24 mouse cellular contexts compared by ENCODE assay signal in genomic region chr11:52816004-52816403, GRCm38 (mm10). TPM values are rescaled to one million over a fixed set of nuclear protein-coding genes. Genes with fewer than 3 reads are reported as not detected.
DNase-seq lines count a peak whose midpoint lies in the region; ATAC-seq and TF ChIP-seq lines count a peak whose summit lies in the region.
"Had no signal": no experiment of that assay in that cellular context is flagged by ENCODE, and none has a peak within 500 bp of the region (broad histone marks: within the 10 kb centered on the region; RNA-seq: fewer than 3 reads in every experiment).

No protein-coding gene starts in this region.

- H3K36me3 ChIP-seq in heart, embryonic 10.5 days = no peaks in the 10 kb centered on the region
- H3K36me3 ChIP-seq in ES-E14 (ENCODE audit: control insufficient read depth, insufficient read depth, low read length, poor library complexity, severe bottlenecking) = no peaks in the 10 kb centered on the region
- no peaks in the 10 kb centered on the region for H3K36me3 ChIP-seq in forebrain, embryonic 15.5 days
- H3K36me3 ChIP-seq: G1E had no signal

- no peak overlapping the region for H3K27ac ChIP-seq in heart, embryonic 10.5 days
- no peak overlapping the region for H3K27ac ChIP-seq in ES-E14 (ENCODE audit: insufficient read depth, low read depth, low read length, poor library complexity, severe bottlenecking)
- H3K27ac ChIP-seq in forebrain, embryonic 15.5 days (replicated peaks) = no peak overlapping the region

- no peak overlapping the region for H3K4me3 ChIP-seq in heart, embryonic 10.5 days
- H3K4me3 ChIP-seq in ES-E14 (ENCODE audit: insufficient read depth in 1 of 2, low read depth in 1 of 2, low read length in 2 of 2, poor library complexity in 1 of 2, severe bottlenecking in 1 of 2) = no peak overlapping the region
- no peak overlapping the region for H3K4me3 ChIP-seq in forebrain, embryonic 15.5 days

- 82% methylated on average over 4 of the region's 4 CpGs for WGBS in heart, embryonic 10.5 days
- WGBS in forebrain, embryonic 15.5 days = 85% methylated on average over 4 of the region's 4 CpGs

- H3K9ac ChIP-seq in ES-E14 (ENCODE audit: insufficient read depth, low read depth, low read length, poor library complexity, severe bottlenecking) = no peak overlapping the region
- H3K9ac ChIP-seq in forebrain, embryonic 15.5 days (replicated peaks) = no peak overlapping the region

- H3K9me3 ChIP-seq in heart, embryonic 10.5 days = no peaks in the 10 kb centered on the region
- no peaks in the 10 kb centered on the region for H3K9me3 ChIP-seq in ES-E14 (ENCODE audit: control insufficient read depth, insufficient read depth, low read depth, low read length)
- no peaks in the 10 kb centered on the region for H3K9me3 ChIP-seq in forebrain, embryonic 15.5 days
- H3K9me3 ChIP-seq: G1E had no signal

- peak; percentile 69; the same call in 1 of the 2 replicates for ATAC-seq in frontal cortex, adult (ENCODE audit: low TSS enrichment)
- ATAC-seq in forebrain, embryonic 15.5 days (replicated peaks) = no peak
- ATAC-seq: activated CD4-positive, CD25-positive, alpha-beta regulatory T cell, adult 4 months; CD4-positive, CD25-positive, alpha-beta regulatory T cell, adult 4 months; Patski had no signal

- H3K4me2 ChIP-seq in forebrain, embryonic 15.5 days (replicated peaks) = no peak overlapping the region

- in situ Hi-C loops in ES-E14 (cut with MboI; ENCODE audit: low sequenced_read_pairs in 2 of 2, unreplicated experiment in 2 of 2) = no loop called here

- H3K27me3 ChIP-seq in heart, embryonic 10.5 days (ENCODE audit: insufficient read depth, poor library complexity, severe bottlenecking) = no peaks in the 10 kb centered on the region
- no peaks in the 10 kb centered on the region for H3K27me3 ChIP-seq in forebrain, embryonic 15.5 days

- no peak for DNase-seq in frontal cortex, postnatal 25 days (ENCODE audit: low spot score in 2 of 2)
- peak; percentile 59 for DNase-seq in heart, adult 11 months
- DNase-seq in heart, embryonic 10.5 days (ENCODE audit: low spot score) = no peak
- no peak for DNase-seq in ES-E14 (ENCODE audit: low read depth, low spot score)
- DNase-seq: adrenal gland, adult 2 months; adrenal gland, adult 8-10 months; adrenal gland, postnatal 10 days; adrenal gland, postnatal 14 days; adrenal gland, postnatal 25 days; adrenal gland, postnatal 36 days; B cell, adult 2 months; cerebellum, adult 11 months; cerebellum, adult 11-12 months; cerebellum, adult 18-20 months; cerebellum, adult 2 months had no signal

- H3K4me1 ChIP-seq in heart, embryonic 10.5 days = peaks cover 11% of the 10 kb centered on the region
- H3K4me1 ChIP-seq in ES-E14 (ENCODE audit: control insufficient read depth in 2 of 2, insufficient read depth in 2 of 2, low read length in 2 of 2, poor library complexity in 1 of 2) = no peaks in the 10 kb centered on the region
- H3K4me1 ChIP-seq in forebrain, embryonic 15.5 days = no peaks in the 10 kb centered on the region

TF ChIP-seq in ES-E14, 5 proteins besides CTCF, POLR2A, EP300 and RAD21:
- TF ChIP-seq ZNF384 (IDR thresholded peaks at IDR 0.05; ENCODE audit: low read depth, low read length) (0 out of 2 replicates have a peak, but pooled peaks have one; percentile 24), CHD2 (IDR thresholded peaks at IDR 0.05; ENCODE audit: low read depth, low read length) (no peak)

RNA-seq across cellular contexts. Expression of gene Fstl4, which starts 51.6 kb away (rescaled TPM):
- 7.3 and 15.0 TPM in 2 replicates for polyA plus RNA-seq in heart, embryonic 10.5 days (2016; fragmentation: Nextera tagmentation; extraction: Ambion mirVana)
- total RNA-seq in ES-E14 (2012; rRNA removed) = 0.09 and 0.11 TPM in 2 replicates
- 5.5 and 6.1 TPM in 2 replicates for polyA plus RNA-seq in forebrain, embryonic 15.5 days (2015; fragmentation: Nextera tagmentation; extraction: Ambion mirVana)
- total RNA-seq: CH12.LX, MEL had no signal
- polyA plus RNA-seq: activated CD4-positive, CD25-positive, alpha-beta regulatory T cell, adult 4 months; C2C12; CD4-positive, CD25-positive, alpha-beta regulatory T cell, adult 4 months; G1E; Patski had no signal
